Mouse (Mus musculus): ENCODE data around the gene Stam. TPM values are rescaled to one million over a fixed set of nuclear protein-coding genes. Genes with fewer than 3 reads are reported as not detected.
"Not testable (repeated sequence)": the region's sequence is repeated elsewhere in the genome, so short reads cannot be mapped to it uniquely, and the experiment has no call there.

The Stam gene
- total RNA-seq (2021), result 10 to 100 TPM; 23.7 to 24.1 TPM

- DNase-seq (ENCODE audit: low spot score), result peak; percentile 78
- intact Hi-C loops (cut with DNase I), result loop anchor here (1.0 to 10.0 kb wide), 2 partner anchors 17 to 981 kb away; partner anchors contain the start of genes Hacd1 and Nsun6
These were observed at the start of gene Stam for GRCm38 (mm10) chr2:14073362-14074220. TSS of gene Stam (plus strand) at chr2:14074098.

- no peak for DNase-seq (ENCODE audit: low spot score)
- intact Hi-C loops (cut with DNase I), result no loop called here
These were observed 32.6 kb upstream of the Stam start for GRCm38 (mm10) chr2:14041249-14041648.

GRCm38 (mm10) chr2:14043011-14043410 lies 30.9 kb upstream of the Stam start:
- no peak for DNase-seq (ENCODE audit: low spot score)
- intact Hi-C loops (cut with DNase I), result no loop called here

- intact Hi-C loops (cut with DNase I), result no loop called here
- DNase-seq (ENCODE audit: low spot score), result no peak
These were observed 30.2 kb upstream of the Stam start for GRCm38 (mm10) chr2:14043577-14044170.

GRCm38 (mm10) chr2:14048381-14048780 lies 25.5 kb upstream of the Stam start:
- intact Hi-C loops (cut with DNase I), result loop anchor here (5.0 kb wide), 2 partner anchors 244 to 654 kb away; no protein-coding TSS in a partner anchor

GRCm38 (mm10) chr2:14048808-14049207 lies 25.1 kb upstream of the Stam start:
- intact Hi-C loops (cut with DNase I), result loop anchor here (5.0 kb wide), 2 partner anchors 243 to 653 kb away; no protein-coding TSS in a partner anchor
- DNase-seq (ENCODE audit: low spot score), result no peak

More at GRCm38 (mm10) chr2:14048381-14048780, 25.5 kb upstream of the Stam start:
- DNase-seq (ENCODE audit: low spot score), result peak; percentile 6

- intact Hi-C loops (cut with DNase I), result loop anchor here (5.0 to 10.0 kb wide), 2 partner anchors 91 to 776 kb away; no protein-coding TSS in a partner anchor
- DNase-seq (ENCODE audit: low spot score), result no peak
These were observed 20.3 kb upstream of the Stam start for GRCm38 (mm10) chr2:14053618-14054017.

GRCm38 (mm10) chr2:14054163-14054562 lies 19.7 kb upstream of the Stam start:
- intact Hi-C loops (cut with DNase I), result loop anchor here (5.0 to 10.0 kb wide), 2 partner anchors 91 to 777 kb away; no protein-coding TSS in a partner anchor

GRCm38 (mm10) chr2:14054716-14055115 lies 19.2 kb upstream of the Stam start:
- no peak for DNase-seq (ENCODE audit: low spot score)
- intact Hi-C loops (cut with DNase I), result loop anchor here (5.0 to 10.0 kb wide), 2 partner anchors 90 to 777 kb away; no protein-coding TSS in a partner anchor

More at GRCm38 (mm10) chr2:14054163-14054562, 19.7 kb upstream of the Stam start:
- no peak for DNase-seq (ENCODE audit: low spot score)

- intact Hi-C loops (cut with DNase I), result loop anchor here (10.0 kb wide), 1 partner anchor 90 kb away; no protein-coding TSS in a partner anchor
- DNase-seq (ENCODE audit: low spot score), result peak; percentile 31
These were observed 18.7 kb upstream of the Stam start for GRCm38 (mm10) chr2:14055168-14055565.

- intact Hi-C loops (cut with DNase I), result loop anchor here (1.0 to 10.0 kb wide), 2 partner anchors 18 to 89 kb away; no protein-coding TSS in a partner anchor
- peak; percentile 61 for DNase-seq (ENCODE audit: low spot score)
These were observed 18.1 kb upstream of the Stam start, which contains the start of gene Hacd1 for GRCm38 (mm10) chr2:14055566-14056331. TSS of gene Hacd1 (minus strand) at chr2:14056135.

GRCm38 (mm10) chr2:14065704-14066650 lies 7.9 kb upstream of the Stam start:
- intact Hi-C loops (cut with DNase I), result no loop called here
- DNase-seq (ENCODE audit: low spot score), result no peak

- intact Hi-C loops (cut with DNase I), result no loop called here
- DNase-seq (ENCODE audit: low spot score), result no peak
These were observed 4.9 kb upstream of the Stam start for GRCm38 (mm10) chr2:14069027-14069426.

- intact Hi-C loops (cut with DNase I), result loop anchor here (10.0 kb wide), 1 partner anchor 984 kb away; the partner anchor contains the start of gene Nsun6
- DNase-seq (ENCODE audit: low spot score), result no peak
These were observed 3.4 kb upstream of the Stam start for GRCm38 (mm10) chr2:14070466-14070865.

- intact Hi-C loops (cut with DNase I), result loop anchor here (1.0 to 10.0 kb wide), 2 partner anchors 17 to 982 kb away; partner anchors contain the start of genes Hacd1 and Nsun6
- no peak for DNase-seq (ENCODE audit: low spot score)
These were observed 913 bp upstream of the Stam start for GRCm38 (mm10) chr2:14073008-14073361.

GRCm38 (mm10) chr2:14074221-14074901 lies 463 bp downstream of the Stam start:
- intact Hi-C loops (cut with DNase I), result loop anchor here (10.0 kb wide), 1 partner anchor 980 kb away; the partner anchor contains the start of gene Nsun6
- no peak for DNase-seq (ENCODE audit: low spot score)

- intact Hi-C loops (cut with DNase I), result loop anchor here (10.0 kb wide), 1 partner anchor 976 kb away; the partner anchor contains the start of gene Nsun6
These were observed 4.6 kb downstream of the Stam start for GRCm38 (mm10) chr2:14078527-14078926.

GRCm38 (mm10) chr2:14100533-14100932 lies 26.6 kb downstream of the Stam start:
- intact Hi-C loops (cut with DNase I), result no loop called here
- no peak for DNase-seq (ENCODE audit: low spot score)

More at GRCm38 (mm10) chr2:14078527-14078926, 4.6 kb downstream of the Stam start:
- not testable (repeated sequence) for DNase-seq (ENCODE audit: low spot score)
